22 mouse cellular contexts compared by ENCODE assay signal in the genomic region with DNA sequence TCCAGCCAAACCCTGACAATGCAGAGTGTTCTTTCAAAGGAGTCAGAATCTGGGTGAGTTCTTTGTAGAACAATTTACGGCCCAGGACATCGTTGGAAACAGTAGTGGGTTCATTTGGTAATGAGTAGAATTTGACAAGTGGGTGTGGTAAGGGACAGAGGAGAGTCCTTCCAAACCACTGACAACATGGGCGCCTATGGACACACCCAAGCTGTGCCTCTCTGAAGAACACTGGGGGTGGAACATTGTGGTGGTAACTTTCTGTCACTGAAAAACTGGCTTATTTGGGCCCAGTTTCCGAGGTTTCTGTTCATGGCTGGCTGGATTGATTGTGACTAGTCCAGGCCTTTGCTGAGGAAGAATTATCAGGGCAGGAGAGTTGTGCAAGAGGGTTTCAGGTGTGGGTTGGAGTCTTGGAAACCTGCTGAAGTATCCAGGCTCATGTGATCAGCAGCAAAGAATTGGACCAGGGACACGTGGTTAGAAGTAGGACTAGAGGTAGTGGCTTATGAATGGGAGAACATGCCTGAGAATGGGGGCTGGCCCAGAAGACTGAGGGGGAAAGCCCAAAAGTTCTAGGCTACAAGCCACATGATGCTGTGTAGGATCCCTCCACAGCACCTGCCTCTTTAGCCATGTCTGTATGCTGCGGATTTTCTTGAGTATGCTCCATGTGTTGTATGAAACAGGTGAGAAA. TPM values are rescaled to one million over a fixed set of nuclear protein-coding genes. Genes with fewer than 3 reads are reported as not detected.
DNase-seq lines count a peak whose midpoint lies in the region; ATAC-seq and TF ChIP-seq lines count a peak whose summit lies in the region.
"Had no signal": no experiment of that assay in that cellular context is flagged by ENCODE, and none has a peak within 500 bp of the region (broad histone marks: within the 10 kb centered on the region; RNA-seq: fewer than 3 reads in every experiment).

No protein-coding gene starts in this region.

- H3K27me3 ChIP-seq in heart, embryonic 10.5 days (ENCODE audit: insufficient read depth, poor library complexity, severe bottlenecking) = no peaks in the 10 kb centered on the region
- H3K27me3 ChIP-seq in lung, embryonic 16.5 days (ENCODE audit: control insufficient read depth, insufficient read depth, low read depth, low read length) = no peaks in the 10 kb centered on the region
- H3K27me3 ChIP-seq in midbrain, embryonic 13.5 days = no peaks in the 10 kb centered on the region
- H3K27me3 ChIP-seq: embryonic facial prominence, embryonic 13.5 days; heart, embryonic 13.5 days; hindbrain, embryonic 12.5 days had no signal

- H3K27ac ChIP-seq in gastrocnemius, adult 2 months = peak overlapping the region; percentile 57
- H3K27ac ChIP-seq in heart, embryonic 10.5 days = no peak overlapping the region
- 0 out of 2 replicates have a peak overlapping the region, but pooled peaks have one; percentile 38 for H3K27ac ChIP-seq in lung, embryonic 16.5 days (ENCODE audit: low read length)
- peak overlapping the region; percentile 90 for H3K27ac ChIP-seq in brown adipose tissue, adult 24 weeks (replicated peaks; ENCODE audit: low read depth, low read length)
- no peak overlapping the region for H3K27ac ChIP-seq in midbrain, embryonic 13.5 days
- H3K27ac ChIP-seq: embryonic facial prominence, embryonic 13.5 days; heart, embryonic 13.5 days; hindbrain, embryonic 12.5 days had no signal

- TF ChIP-seq CTCF in gastrocnemius, adult 2 months (IDR thresholded peaks at IDR 0.05) = no peak

- 0 out of 2 replicates have a peak, but pooled peaks cover 8% of the 10 kb centered on the region for H3K36me3 ChIP-seq in heart, embryonic 10.5 days
- peaks cover 5% of the 10 kb centered on the region for H3K36me3 ChIP-seq in lung, embryonic 16.5 days (ENCODE audit: control insufficient read depth, insufficient read depth, low read length)
- no peaks in the 10 kb centered on the region for H3K36me3 ChIP-seq in midbrain, embryonic 13.5 days
- H3K36me3 ChIP-seq: hindbrain, embryonic 12.5 days had no signal

- H3K4me2 ChIP-seq in lung, embryonic 16.5 days (ENCODE audit: low read depth, low read length) = no peak overlapping the region
- H3K4me2 ChIP-seq in midbrain, embryonic 13.5 days (replicated peaks) = no peak overlapping the region
- H3K4me2 ChIP-seq: embryonic facial prominence, embryonic 13.5 days; heart, embryonic 13.5 days; hindbrain, embryonic 12.5 days had no signal

- H3K4me3 ChIP-seq in gastrocnemius, adult 2 months = no peak overlapping the region
- H3K4me3 ChIP-seq in heart, embryonic 10.5 days = no peak overlapping the region
- no peak overlapping the region for H3K4me3 ChIP-seq in lung, embryonic 16.5 days (ENCODE audit: low read length)
- H3K4me3 ChIP-seq in brown adipose tissue, adult 24 weeks (ENCODE audit: insufficient read depth, low read depth, low read length) = no peak overlapping the region
- H3K4me3 ChIP-seq in midbrain, embryonic 13.5 days (replicated peaks) = no peak overlapping the region
- H3K4me3 ChIP-seq: embryonic facial prominence, embryonic 13.5 days; heart, embryonic 13.5 days; hindbrain, embryonic 12.5 days had no signal

- no peak overlapping the region for H3K9ac ChIP-seq in lung, embryonic 16.5 days (ENCODE audit: low read length)
- H3K9ac ChIP-seq in midbrain, embryonic 13.5 days (replicated peaks) = no peak overlapping the region
- H3K9ac ChIP-seq: embryonic facial prominence, embryonic 13.5 days; heart, embryonic 13.5 days; hindbrain, embryonic 12.5 days had no signal

- peaks cover 7% of the 10 kb centered on the region; the same call in 1 of the 2 replicates for H3K4me1 ChIP-seq in heart, embryonic 10.5 days
- peaks cover 22% of the 10 kb centered on the region for H3K4me1 ChIP-seq in lung, embryonic 16.5 days (replicated peaks; ENCODE audit: control insufficient read depth, insufficient read depth, low read length)
- peaks cover 15% of the 10 kb centered on the region; the same call in 1 of the 2 replicates for H3K4me1 ChIP-seq in brown adipose tissue, adult 24 weeks (ENCODE audit: control insufficient read depth, insufficient read depth, insufficient read length, low read length)
- no peaks in the 10 kb centered on the region for H3K4me1 ChIP-seq in midbrain, embryonic 13.5 days (replicated peaks)
- H3K4me1 ChIP-seq: hindbrain, embryonic 12.5 days had no signal

- no peaks in the 10 kb centered on the region for H3K9me3 ChIP-seq in heart, embryonic 10.5 days
- H3K9me3 ChIP-seq in lung, embryonic 16.5 days (ENCODE audit: control insufficient read depth, low read length) = no peaks in the 10 kb centered on the region
- H3K9me3 ChIP-seq in midbrain, embryonic 13.5 days = no peaks in the 10 kb centered on the region
- H3K9me3 ChIP-seq: embryonic facial prominence, embryonic 13.5 days; heart, embryonic 13.5 days; hindbrain, embryonic 12.5 days had no signal

- no peak for ATAC-seq in lung, embryonic 16.5 days (ENCODE audit: low read depth)
- no peak for ATAC-seq in midbrain, embryonic 13.5 days
- ATAC-seq: activated CD4-positive, CD25-positive, alpha-beta regulatory T cell, adult 4 months; forebrain, embryonic 14.5 days; hindbrain, embryonic 16.5 days; inflammation-experienced regulatory T-cells, adult 6 months; Patski had no signal

- no peak for DNase-seq in gastrocnemius, adult 2 months
- DNase-seq in gastrocnemius, adult 18-20 months (ENCODE audit: low spot score) = no peak
- DNase-seq in heart, embryonic 10.5 days (ENCODE audit: low spot score) = peak; percentile 54
- no peak for DNase-seq in heart, postnatal 14 days
- DNase-seq in lung, postnatal 25 days (ENCODE audit: low spot score) = no peak
- DNase-seq: cerebellum, adult 18-20 months; cerebellum, adult 9-11 months; cerebellum, postnatal 36 days; gastrocnemius, postnatal 10 days; heart, postnatal 4 days had no signal

- intact Hi-C loops in gastrocnemius, adult 2 months (cut with DNase I) = loop anchor here (2.0 to 10.0 kb wide), 2 partner anchors 243 to 409 kb away; partner anchors contain the start of gene Gm10428
- intact Hi-C loops in heart, postnatal 14 days (cut with DNase I) = loop anchor here (2.0 to 10.0 kb wide), 2 partner anchors 243 to 419 kb away; no protein-coding TSS in a partner anchor

- WGBS in heart, embryonic 10.5 days = 78% methylated on average over 6 of the region's 6 CpGs
- WGBS in lung, embryonic 16.5 days = 72% methylated on average over 6 of the region's 6 CpGs
- 84% methylated on average over 6 of the region's 6 CpGs for WGBS in midbrain, embryonic 13.5 days

RNA-seq across cellular contexts. Expression of gene Pmp22, which starts 35.4 kb away (rescaled TPM):
- total RNA-seq in gastrocnemius, adult 2 months (2021) = 10 to 100 TPM; 28.8 to 43.1 TPM
- total RNA-seq in gastrocnemius, adult 18-20 months (2021) = 10 to 100 TPM; 29.9 to 33.8 TPM
- 98.2 and 147 TPM in 2 replicates for polyA plus RNA-seq in heart, embryonic 10.5 days (2016; fragmentation: Nextera tagmentation; extraction: Ambion mirVana)
- total RNA-seq in heart, postnatal 14 days (2021) = 10 to 100 TPM; 69.8 to 80.5 TPM
- polyA plus RNA-seq in lung, embryonic 16.5 days (2015; fragmentation: Nextera tagmentation; extraction: Ambion mirVana) = 298 and 312 TPM in 2 replicates
- polyA plus RNA-seq in brown adipose tissue, adult 24 weeks (2012; ENCODE audit: insufficient read depth, insufficient read length, missing spikeins) = 51.2 and 71.0 TPM in 2 replicates
- polyA plus RNA-seq in midbrain, embryonic 13.5 days (2015; fragmentation: Nextera tagmentation; extraction: Ambion mirVana) = 17.1 and 19.0 TPM in 2 replicates
- total RNA-seq: granulocyte monocyte progenitor cell, adult 5-6 weeks had no signal
- polyA plus RNA-seq: activated CD4-positive, CD25-positive, alpha-beta regulatory T cell, adult 4 months; inflammation-experienced regulatory T-cells, adult 6 months had no signal

Comparison
In these comparisons a context has a peak if more than half of its experiments do, and no peak if none do; other contexts are left out.
1. H3K27ac ChIP-seq: peak in gastrocnemius, adult 2 months (single experiment), lung, embryonic 16.5 days (single experiment) and brown adipose tissue, adult 24 weeks (single experiment); none in heart, embryonic 10.5 days (single experiment) and midbrain, embryonic 13.5 days (single experiment).